Mouse (Mus musculus): ENCODE results near the gene Gm853. TPM values are rescaled to one million over a fixed set of nuclear protein-coding genes. Genes with fewer than 3 reads are reported as not detected.
"Not testable (repeated sequence)": the region's sequence is repeated elsewhere in the genome, so short reads cannot be mapped to it uniquely, and the experiment has no call there.

The Gm853 gene
- polyA plus RNA-seq, 1 experiment: not detected

GRCm38 (mm10) chr4:130252441-130253157 is 30.4 kb upstream of the Gm853 start:
- TF ChIP-seq POLR2A (IDR thresholded peaks at IDR 0.05; ENCODE audit: low read depth, low read length) (no peak), CTCF (IDR thresholded peaks at IDR 0.05; ENCODE audit: borderline replicate concordance, insufficient read depth, low read length) (no peak)

GRCm38 (mm10) chr4:130251763-130252162 is 29.6 kb upstream of the Gm853 start:
- no peak for TF ChIP-seq POLR2A (IDR thresholded peaks at IDR 0.05; ENCODE audit: low read depth, low read length)
- no peak for TF ChIP-seq CTCF (IDR thresholded peaks at IDR 0.05; ENCODE audit: borderline replicate concordance, insufficient read depth, low read length)
- H3K4me3 ChIP-seq (ENCODE audit: insufficient read depth, low read length): no peak overlapping the region
- H3K4me1 ChIP-seq (ENCODE audit: control insufficient read depth, insufficient read depth, low read length): no peaks in the 10 kb centered on the region

More at GRCm38 (mm10) chr4:130252441-130253157, 30.4 kb upstream of the Gm853 start:
- Histone ChIP-seq H3K4me1 (ENCODE audit: control insufficient read depth, insufficient read depth, low read length) (no peaks in the 10 kb centered on the region), H3K4me3 (ENCODE audit: insufficient read depth, low read length) (no peak overlapping the region), H3K27ac (ENCODE audit: insufficient read depth, low read length) (no peak overlapping the region)

GRCm38 (mm10) chr4:130251172-130251705 is 29.0 kb upstream of the Gm853 start:
- Histone ChIP-seq H3K27ac (ENCODE audit: insufficient read depth, low read length) (no peak overlapping the region), H3K4me1 (ENCODE audit: control insufficient read depth, insufficient read depth, low read length) (no peaks in the 10 kb centered on the region), H3K4me3 (ENCODE audit: insufficient read depth, low read length) (no peak overlapping the region)
- TF ChIP-seq CTCF (IDR thresholded peaks at IDR 0.05; ENCODE audit: borderline replicate concordance, insufficient read depth, low read length) (no peak), POLR2A (IDR thresholded peaks at IDR 0.05; ENCODE audit: low read depth, low read length) (no peak)

More at GRCm38 (mm10) chr4:130251763-130252162, 29.6 kb upstream of the Gm853 start:
- no peak overlapping the region for H3K27ac ChIP-seq (ENCODE audit: insufficient read depth, low read length)

GRCm38 (mm10) chr4:130248636-130249035 is 26.4 kb upstream of the Gm853 start:
- H3K27ac ChIP-seq (ENCODE audit: insufficient read depth, low read length): no peak overlapping the region
- H3K4me1 ChIP-seq (ENCODE audit: control insufficient read depth, insufficient read depth, low read length): no peaks in the 10 kb centered on the region
- H3K4me3 ChIP-seq (ENCODE audit: insufficient read depth, low read length): no peak overlapping the region
- no peak for TF ChIP-seq POLR2A (IDR thresholded peaks at IDR 0.05; ENCODE audit: low read depth, low read length)
- TF ChIP-seq CTCF (IDR thresholded peaks at IDR 0.05; ENCODE audit: borderline replicate concordance, insufficient read depth, low read length): no peak

GRCm38 (mm10) chr4:130246132-130246531 is 23.9 kb upstream of the Gm853 start:
- peak; percentile 86 for TF ChIP-seq CTCF (IDR thresholded peaks at IDR 0.05; ENCODE audit: borderline replicate concordance, insufficient read depth, low read length)
- no peak for TF ChIP-seq POLR2A (IDR thresholded peaks at IDR 0.05; ENCODE audit: low read depth, low read length)
- Histone ChIP-seq H3K4me1 (ENCODE audit: control insufficient read depth, insufficient read depth, low read length) (no peaks in the 10 kb centered on the region), H3K4me3 (ENCODE audit: insufficient read depth, low read length) (no peak overlapping the region), H3K27ac (ENCODE audit: insufficient read depth, low read length) (no peak overlapping the region)

- H3K4me3 ChIP-seq (ENCODE audit: insufficient read depth, low read length): no peak overlapping the region
- no peak overlapping the region for H3K27ac ChIP-seq (ENCODE audit: insufficient read depth, low read length)
- TF ChIP-seq CTCF (IDR thresholded peaks at IDR 0.05; ENCODE audit: borderline replicate concordance, insufficient read depth, low read length) (no peak), POLR2A (IDR thresholded peaks at IDR 0.05; ENCODE audit: low read depth, low read length) (no peak)
These were observed 22.5 kb upstream of the Gm853 start for GRCm38 (mm10) chr4:130244749-130245148.

GRCm38 (mm10) chr4:130243621-130244020 is 21.4 kb upstream of the Gm853 start:
- not testable (repeated sequence) for H3K4me3 ChIP-seq (ENCODE audit: insufficient read depth, low read length)

More at GRCm38 (mm10) chr4:130244749-130245148, 22.5 kb upstream of the Gm853 start:
- H3K4me1 ChIP-seq (ENCODE audit: control insufficient read depth, insufficient read depth, low read length): no peaks in the 10 kb centered on the region

GRCm38 (mm10) chr4:130242956-130243355 is 20.8 kb upstream of the Gm853 start:
- Histone ChIP-seq H3K4me3 (ENCODE audit: insufficient read depth, low read length) (no peak overlapping the region), H3K4me1 (ENCODE audit: control insufficient read depth, insufficient read depth, low read length) (no peaks in the 10 kb centered on the region), H3K27ac (ENCODE audit: insufficient read depth, low read length) (no peak overlapping the region)
- no peak for TF ChIP-seq POLR2A (IDR thresholded peaks at IDR 0.05; ENCODE audit: low read depth, low read length)
- TF ChIP-seq CTCF (IDR thresholded peaks at IDR 0.05; ENCODE audit: borderline replicate concordance, insufficient read depth, low read length): no peak

More at GRCm38 (mm10) chr4:130243621-130244020, 21.4 kb upstream of the Gm853 start:
- not testable (repeated sequence) for H3K27ac ChIP-seq (ENCODE audit: insufficient read depth, low read length); H3K4me1 ChIP-seq (ENCODE audit: control insufficient read depth, insufficient read depth, low read length)

- H3K27ac ChIP-seq (ENCODE audit: insufficient read depth, low read length): no peak overlapping the region
- TF ChIP-seq POLR2A (IDR thresholded peaks at IDR 0.05; ENCODE audit: low read depth, low read length): no peak
- H3K4me3 ChIP-seq (ENCODE audit: insufficient read depth, low read length): no peak overlapping the region
- no peaks in the 10 kb centered on the region for H3K4me1 ChIP-seq (ENCODE audit: control insufficient read depth, insufficient read depth, low read length)
These were observed 18.5 kb upstream of the Gm853 start for GRCm38 (mm10) chr4:130240695-130241094.

GRCm38 (mm10) chr4:130237607-130238006 is 15.4 kb upstream of the Gm853 start:
- TF ChIP-seq POLR2A (IDR thresholded peaks at IDR 0.05; ENCODE audit: low read depth, low read length): no peak
- no peak for TF ChIP-seq CTCF (IDR thresholded peaks at IDR 0.05; ENCODE audit: borderline replicate concordance, insufficient read depth, low read length)
- Histone ChIP-seq H3K4me1 (ENCODE audit: control insufficient read depth, insufficient read depth, low read length) (no peaks in the 10 kb centered on the region), H3K27ac (ENCODE audit: insufficient read depth, low read length) (no peak overlapping the region), H3K4me3 (ENCODE audit: insufficient read depth, low read length) (no peak overlapping the region)
